Mouse (Mus musculus) neural tube, embryonic 10.5 days (tissue): ENCODE data around the gene Cdh1.

Source experiments
- DNase-seq: peaks from one replicate; pipeline ENCODE4 v3.0.0-alpha.2; 2017; ENCODE audit warnings: low spot score; ENCODE audit errors: extremely low spot score

Gene Cdh1

DNA sequence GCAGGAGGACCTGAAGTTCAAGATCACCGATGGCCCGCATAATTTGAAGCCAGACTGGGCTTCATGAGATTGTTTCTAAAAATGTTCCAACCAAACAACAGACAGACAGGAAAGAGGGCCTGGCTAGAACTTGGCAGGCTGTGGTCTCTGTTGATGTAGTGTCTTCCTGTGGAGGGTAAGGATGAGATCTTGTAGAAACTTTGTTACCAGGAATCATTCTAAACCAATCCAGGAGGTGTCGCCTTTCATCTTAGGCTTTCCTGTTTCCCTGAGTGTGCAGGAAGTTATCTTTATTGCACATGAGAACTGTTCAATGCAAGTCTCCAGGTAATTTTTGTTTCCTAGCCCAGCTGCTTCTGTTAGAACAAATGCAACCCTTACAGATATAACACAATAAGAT is 48.8 kb downstream of the Cdh1 start:
- DNase-seq, result no peak

GRCm38 (mm10) chr8:106656046-106656445 is 52.9 kb downstream of the Cdh1 start:
- DNase-seq, result no peak

DNA sequence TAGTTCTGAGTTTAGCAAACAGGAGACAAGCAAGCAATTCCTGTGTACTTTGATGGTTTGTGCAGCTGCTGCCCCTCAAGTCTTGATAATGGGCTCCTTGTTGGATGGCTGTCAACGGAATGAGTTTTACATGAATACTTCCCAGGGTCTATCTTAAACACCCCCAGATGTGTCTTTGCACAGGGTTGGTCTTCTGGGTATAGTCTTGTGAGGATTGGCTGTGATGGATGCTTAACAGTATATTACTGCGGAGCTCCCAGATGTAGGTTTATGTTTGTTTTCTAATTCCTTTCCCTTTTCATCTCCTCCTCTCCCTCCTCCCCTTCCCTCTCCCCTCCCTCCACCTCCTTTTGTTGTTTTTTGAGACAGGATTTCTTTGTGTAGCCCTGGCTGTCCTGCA is 69.6 kb downstream of the Cdh1 start:
- DNase-seq, result peak; percentile 17

- no peak for DNase-seq
These were observed 71.2 kb downstream of the Cdh1 start for GRCm38 (mm10) chr8:106674318-106674717.

GRCm38 (mm10) chr8:106674894-106675293 is 71.7 kb downstream of the Cdh1 start:
- no peak for DNase-seq

- DNase-seq, result peak; percentile 93
These were observed 80.0 kb downstream of the Cdh1 start, which contains the start of gene Tango6 for GRCm38 (mm10) chr8:106682971-106683668. Tango6 (plus strand) TSS chr8:106683068.

DNA sequence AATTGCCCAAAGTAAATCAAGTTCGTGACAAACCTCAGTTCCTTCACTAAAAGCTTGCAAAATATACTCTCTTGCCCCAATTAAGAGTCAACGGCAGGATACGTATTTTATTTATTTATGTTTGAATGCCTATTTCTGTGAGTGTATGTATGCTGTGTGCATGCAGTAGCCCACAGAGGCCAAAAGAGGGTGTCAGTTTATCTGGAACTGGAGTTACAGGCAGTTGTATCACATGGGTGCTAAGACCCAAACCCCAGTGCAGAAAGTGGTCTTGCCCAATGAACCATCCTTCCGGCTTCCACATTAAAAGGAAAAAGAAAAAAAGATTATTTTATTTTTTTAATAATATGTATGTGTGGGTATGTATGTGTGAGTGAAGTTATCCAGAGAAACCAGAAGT is 81.2 kb downstream of the Cdh1 start:
- DNase-seq, result no peak

DNA sequence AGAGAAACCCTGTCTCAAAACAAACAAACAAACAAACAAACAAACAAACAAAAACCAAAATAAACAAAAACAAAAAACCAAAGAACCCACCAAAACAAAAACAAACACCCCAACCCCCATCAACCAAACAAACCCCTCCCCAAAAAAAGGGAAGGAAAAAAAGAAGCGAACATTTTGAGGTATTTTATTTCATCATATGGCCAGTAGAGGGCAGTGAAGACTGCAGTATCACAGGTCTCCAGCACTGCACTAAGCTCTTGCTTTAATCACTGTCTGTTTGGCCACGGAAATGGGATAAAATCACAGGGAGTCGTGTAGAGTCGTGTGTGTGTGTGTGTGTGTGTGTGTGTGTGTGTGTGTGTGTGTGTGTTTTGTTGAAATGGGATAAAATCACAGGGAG is 84.3 kb downstream of the Cdh1 start:
- no peak for DNase-seq

- no peak for DNase-seq
These were observed 94.6 kb downstream of the Cdh1 start for GRCm38 (mm10) chr8:106697748-106698248.

DNA sequence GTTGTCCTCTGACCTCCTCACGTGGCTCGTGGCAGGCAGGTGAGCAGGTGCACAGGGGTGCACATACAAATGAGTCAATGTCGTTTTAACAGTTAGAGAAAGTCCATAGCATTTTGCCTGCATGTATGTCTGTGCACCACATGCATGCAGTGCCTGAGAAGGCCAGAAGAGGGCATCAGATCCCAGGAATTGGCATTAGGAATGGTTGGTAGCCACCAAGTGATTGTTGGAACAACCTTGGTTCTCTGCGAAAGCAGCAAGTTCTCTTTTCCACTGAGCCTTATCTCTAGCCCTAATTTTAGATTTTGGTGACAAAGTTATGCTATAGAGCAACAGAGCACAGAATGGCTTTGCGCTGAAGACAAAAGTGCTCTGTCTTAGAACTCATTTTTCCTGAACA is 96.4 kb downstream of the Cdh1 start:
- DNase-seq, result peak; percentile 77

DNA sequence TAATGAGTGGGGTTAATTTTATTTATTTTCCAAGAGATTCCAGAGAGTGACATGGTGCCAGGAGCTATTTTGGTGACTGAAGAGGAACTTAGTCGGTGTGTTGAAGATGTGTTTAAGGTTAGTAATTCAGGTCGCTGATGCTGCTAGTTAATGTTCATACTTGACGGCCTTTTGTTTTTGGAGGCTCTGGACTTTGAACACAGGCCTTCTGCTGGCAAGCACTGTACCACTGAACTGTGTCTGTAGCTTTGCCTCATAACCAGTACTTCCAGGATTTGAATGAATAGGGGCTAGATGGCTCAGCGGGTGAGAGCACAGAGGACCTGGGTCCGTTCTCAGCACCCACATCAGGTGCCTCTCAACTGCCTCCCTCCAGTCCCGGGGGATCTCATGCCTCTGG is 97.0 kb downstream of the Cdh1 start:
- DNase-seq, result no peak

- DNase-seq, result no peak
These were observed 98.2 kb downstream of the Cdh1 start for GRCm38 (mm10) chr8:106701360-106701759.

DNA sequence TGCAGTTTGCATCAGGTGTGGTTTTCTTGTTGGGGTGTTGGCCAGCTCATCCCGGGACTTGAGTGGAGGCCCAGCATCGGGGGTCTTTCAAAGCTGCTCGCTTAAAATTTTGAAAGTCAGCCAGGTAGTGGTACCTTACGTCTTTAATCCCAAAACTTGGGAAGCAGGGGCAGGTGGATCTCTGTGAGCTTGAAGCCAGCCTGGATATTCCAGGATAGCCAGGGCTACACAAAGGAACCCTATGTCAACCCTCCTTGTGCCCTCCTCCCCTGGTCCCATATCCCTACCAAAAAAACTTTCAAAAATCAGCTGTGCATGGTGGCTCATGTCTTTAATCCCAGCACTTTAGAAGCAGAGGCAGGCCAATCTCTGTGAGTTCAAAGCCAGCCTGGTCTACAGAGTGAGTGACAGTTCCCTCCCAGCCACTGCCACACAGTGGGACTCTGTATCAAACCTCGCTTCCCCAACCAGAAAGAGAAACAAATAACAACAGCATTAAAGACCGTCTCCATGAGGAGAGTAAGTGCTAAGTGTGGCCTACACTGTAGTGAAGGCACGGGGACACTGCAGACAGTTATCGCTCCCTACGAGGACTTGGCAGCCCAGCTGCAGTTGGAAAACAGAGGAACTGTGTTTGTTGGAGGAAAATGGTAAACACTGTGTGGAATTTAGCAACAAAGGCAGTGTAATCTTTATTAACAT is 101.2 kb downstream of the Cdh1 start:
- no peak for DNase-seq

GRCm38 (mm10) chr8:106704901-106705321 is 101.8 kb downstream of the Cdh1 start:
- DNase-seq, result peak; percentile 19

DNA sequence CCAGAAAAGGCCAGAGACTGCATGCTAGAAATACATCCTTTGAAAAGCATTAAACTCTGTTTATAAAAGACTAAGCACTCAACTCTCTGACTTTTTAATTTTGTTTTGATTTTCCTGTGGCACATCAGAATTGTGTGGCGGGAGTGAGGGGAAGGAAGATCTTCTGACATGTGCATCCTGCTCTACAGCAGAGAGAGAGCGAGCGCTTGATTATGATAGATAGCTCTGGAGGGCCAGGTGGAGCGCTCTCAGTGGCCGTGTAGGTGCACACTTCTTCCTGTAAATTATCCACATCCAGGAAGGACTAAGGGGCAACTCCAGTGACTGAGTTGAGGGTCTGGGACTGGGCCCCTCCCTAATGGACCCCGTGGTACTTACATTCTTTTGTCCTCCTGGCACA is 103.0 kb downstream of the Cdh1 start:
- DNase-seq, result no peak

- no peak for DNase-seq
These were observed 106.9 kb downstream of the Cdh1 start for GRCm38 (mm10) chr8:106710002-106710401.

GRCm38 (mm10) chr8:106712487-106712886 is 109.3 kb downstream of the Cdh1 start:
- DNase-seq, result no peak

DNA sequence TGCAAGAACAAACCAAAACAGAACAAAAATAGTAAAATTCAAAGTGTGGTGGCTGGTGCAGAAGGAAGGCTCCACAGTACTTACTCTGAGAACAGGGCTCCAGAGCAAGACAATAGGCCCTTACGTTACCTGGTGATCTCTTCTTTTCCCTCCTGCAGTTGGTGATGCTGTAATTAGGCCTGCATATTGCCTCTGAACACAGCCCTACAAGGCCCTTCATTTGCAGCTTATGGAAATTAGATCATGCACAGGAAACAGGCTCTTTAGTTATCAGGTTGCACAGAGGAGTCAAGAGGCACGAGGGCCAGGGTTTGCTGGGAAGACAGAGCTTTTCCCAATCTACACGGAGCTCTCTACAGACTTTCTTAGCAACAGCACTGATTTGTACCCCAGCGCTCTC is 111.1 kb downstream of the Cdh1 start:
- no peak for DNase-seq

- DNase-seq, result peak; percentile 64
These were observed 114.9 kb downstream of the Cdh1 start for GRCm38 (mm10) chr8:106718091-106718500.
